Mouse (Mus musculus): ENCODE results near the gene Gm20388.

DNA sequence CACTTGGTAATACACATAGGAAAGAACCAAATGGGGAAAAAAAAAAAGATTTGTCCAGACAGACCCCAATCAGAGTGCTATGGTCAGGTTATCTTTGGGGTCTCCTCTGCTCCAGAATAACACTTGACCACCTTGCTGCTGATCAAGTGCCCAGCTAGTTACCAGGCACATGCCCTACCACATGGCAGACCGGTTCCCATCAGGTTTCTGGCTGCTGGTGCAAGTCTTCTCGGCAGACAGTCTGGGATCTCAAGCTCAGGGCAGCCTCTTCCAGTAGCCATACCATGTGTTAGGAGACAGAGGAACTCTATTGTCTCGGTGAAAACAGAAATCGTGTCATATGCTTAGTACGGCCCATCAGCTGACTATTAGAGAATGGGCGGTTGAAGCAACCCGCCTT lies 3916.1 kb downstream of the Gm20388 start:
- TF ChIP-seq EP300 (optimal IDR thresholded peaks at IDR 0.05), result no peak
- no peak for TF ChIP-seq CTCF (IDR thresholded peaks at IDR 0.05; ENCODE audit: low read depth)
